Mouse (Mus musculus) kidney, postnatal 36 days (tissue): ENCODE measurements at regions not wholly inside any gene's neighbourhood (a gene's known extent, or its start where the extent isn't known, plus 50 kb on each side); places are given as distances from the start of the nearest gene placed in this dataset.

Source experiments
- DNase-seq, 2 experiments: peaks; one replicate each; pipeline ENCODE4 v3.0.0; 2021 to 2022; ENCODE audit warnings: mixed read lengths in 2 of 2

- DNase-seq, result no peak
Observed at GRCm38 (mm10) chr2:94248948-94249347, 91.2 kb upstream of the Hsd17b12 start.

- DNase-seq, result no peak
Observed at GRCm38 (mm10) chr2:94246851-94247471, 89.2 kb upstream of the Hsd17b12 start.

GRCm38 (mm10) chr2:94246180-94246611, 88.4 kb upstream of the Hsd17b12 start:
- DNase-seq, result no peak

- peak; percentile 78 to 87 for DNase-seq
Observed at GRCm38 (mm10) chr2:94245305-94245959, 87.7 kb upstream of the Hsd17b12 start.

- no peak for DNase-seq
Observed at GRCm38 (mm10) chr2:94244140-94244539, 86.4 kb upstream of the Hsd17b12 start.

GRCm38 (mm10) chr2:94243053-94243916, 85.5 kb upstream of the Hsd17b12 start:
- no peak for DNase-seq

GRCm38 (mm10) chr2:94242406-94243052, 84.8 kb upstream of the Hsd17b12 start:
- DNase-seq, result no peak

- no peak for DNase-seq
Observed at GRCm38 (mm10) chr2:94242051-94242397, 84.3 kb upstream of the Hsd17b12 start.

- DNase-seq, result peak in 1 of 2 experiments; percentile 10
Observed at GRCm38 (mm10) chr2:94241301-94242050, 83.7 kb upstream of the Hsd17b12 start.

GRCm38 (mm10) chr2:94240411-94240810, 82.6 kb upstream of the Hsd17b12 start:
- no peak for DNase-seq

GRCm38 (mm10) chr2:94239573-94239972, 81.8 kb upstream of the Hsd17b12 start:
- DNase-seq, result no peak

- DNase-seq, result no peak
Observed at GRCm38 (mm10) chr2:94236479-94236878, 78.7 kb upstream of the Hsd17b12 start.

GRCm38 (mm10) chr2:94233597-94233996, 75.8 kb upstream of the Hsd17b12 start:
- DNase-seq, result no peak

GRCm38 (mm10) chr2:94219421-94219820, 61.7 kb upstream of the Hsd17b12 start:
- DNase-seq, result no peak

- DNase-seq, result no peak
Observed at GRCm38 (mm10) chr2:94217481-94217880, 59.7 kb upstream of the Hsd17b12 start.

- no peak for DNase-seq
Observed at GRCm38 (mm10) chr2:94215455-94215854, 57.7 kb upstream of the Hsd17b12 start.
